Mouse (Mus musculus) heart, adult 2 months (tissue): ENCODE results near the gene Clasp1.

Experiments
- CTCF ChIP-seq: fragments of 200-600 bp; IDR thresholded peaks from 2 replicates; pipeline ENCODE4 v1.8.1; 2022; ENCODE audit warnings: antibody characterized with exemption, mild to moderate bottlenecking, moderate library complexity
- POLR2A ChIP-seq: fragments of 200-500 bp; IDR thresholded peaks from 2 replicates; pipeline ENCODE4 v1.6.1; 2011; ENCODE audit warnings: mild to moderate bottlenecking, low read depth, low read length, control low read depth; ENCODE audit not compliant: insufficient read depth

GRCm38 (mm10) chr1:118633415-118633980 lies 244.6 kb downstream of the Clasp1 start:
- TF ChIP-seq CTCF = no peak
- TF ChIP-seq POLR2A = no peak
